Mouse (Mus musculus) kidney, adult 2 months (tissue): ENCODE measurements around the gene Mpp3.

Experiments
- CTCF ChIP-seq: fragments of 200-500 bp; conservative IDR thresholded peaks from 2 replicates; pipeline ENCODE4 v1.5.1; 2011; ENCODE audit warnings: low read depth, mild to moderate bottlenecking, control low read depth, low read length, moderate library complexity, mixed read lengths; ENCODE audit not compliant: insufficient read depth, insufficient read length
- POLR2A ChIP-seq: fragments of 200-500 bp; IDR thresholded peaks from one replicate; pipeline ENCODE4 v1.6.1; 2011; ENCODE audit warnings: low read depth, low read length, control low read depth

DNA sequence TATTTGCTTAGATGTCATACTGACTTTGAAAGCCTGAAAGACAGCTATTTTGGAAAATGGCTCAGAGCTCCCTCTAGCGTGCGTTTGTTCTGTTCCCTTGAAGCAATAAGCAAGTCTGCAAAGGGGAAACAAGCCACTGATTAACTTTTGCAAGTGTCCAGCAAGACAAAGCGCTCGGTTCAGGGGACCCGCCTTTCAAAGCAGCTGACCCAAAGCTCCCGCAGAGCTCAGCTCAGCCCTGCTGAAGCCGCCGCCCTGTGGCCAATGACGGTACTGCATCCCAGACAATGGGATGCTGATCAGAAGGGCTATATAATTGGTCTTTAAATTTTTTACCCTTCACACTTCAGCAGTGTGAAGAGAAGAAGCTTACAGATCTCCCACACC is 11.9 kb upstream of the Mpp3 start:
- TF ChIP-seq POLR2A (no peak), CTCF (peak; percentile 85)
